Mouse (Mus musculus): ENCODE data around the gene Ptpn6. TPM values are rescaled to one million over a fixed set of nuclear protein-coding genes. Genes with fewer than 3 reads are reported as not detected.

Gene Ptpn6
- polyA plus RNA-seq, 1 experiment from 2014 or later = 5.6 TPM

DNA sequence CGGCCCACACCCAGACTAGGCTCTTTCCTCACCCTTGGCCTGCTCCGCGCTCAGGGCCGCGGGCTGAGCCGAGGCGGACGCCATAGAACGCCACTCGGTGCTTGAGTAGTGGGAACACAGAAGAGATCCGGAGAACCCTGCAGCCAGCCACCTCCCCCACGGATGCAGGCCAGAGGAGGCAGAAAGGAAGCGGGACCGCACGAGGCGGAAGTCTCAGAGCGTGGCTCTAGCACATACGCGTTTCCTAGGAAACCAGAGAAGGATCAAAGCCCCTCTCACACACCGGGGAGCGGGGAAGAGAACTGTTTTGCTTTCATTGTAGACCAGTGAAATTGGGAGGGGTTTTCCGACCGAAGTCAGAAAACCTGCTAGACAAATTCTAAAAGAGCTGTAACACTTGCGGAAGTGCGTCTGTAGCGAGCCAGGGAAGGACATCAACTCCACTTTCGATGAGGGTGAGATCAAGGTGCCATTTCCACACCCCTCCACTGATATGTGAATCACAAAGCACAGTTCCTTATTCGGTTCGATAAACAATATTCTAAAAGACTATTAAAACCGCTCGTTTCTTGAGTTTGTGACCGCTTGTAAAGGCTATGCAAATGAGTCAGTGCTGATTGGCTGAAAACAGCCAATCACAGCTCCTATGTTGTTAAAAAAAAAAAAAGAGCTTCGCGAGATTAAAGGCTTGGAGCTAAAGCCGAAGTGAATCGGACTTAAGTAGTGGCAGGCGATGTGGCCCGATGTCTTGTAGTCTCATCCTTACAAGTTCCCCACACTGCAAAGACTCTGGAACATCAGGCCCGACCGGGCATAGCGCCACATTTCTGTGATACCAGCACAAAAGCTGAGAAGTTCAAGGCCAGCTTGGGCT lies 2.6 kb upstream of the Ptpn6 start, which contains the start of gene Grcc10:
Gene Grcc10, minus strand, starts transcription at position 487 of the 874 bp plus-strand sequence.
- H3K9me3 ChIP-seq (ENCODE audit: control insufficient read depth, low read length) = no peaks in the 10 kb centered on the region
- H3K27ac ChIP-seq (replicated peaks; ENCODE audit: low read depth, low read length) = peak within 1 kb of the TSS; percentile 99
- under 1% methylated on average over 41 of the region's 41 CpGs for WGBS
- DNase-seq = peak; percentile 95
- no peaks in the 10 kb centered on the region for H3K27me3 ChIP-seq (ENCODE audit: control insufficient read depth, insufficient read depth, low read length)
- H3K9ac ChIP-seq (replicated peaks; ENCODE audit: low read length) = peak within 1 kb of the TSS; percentile 94
- peaks cover 37% of the 10 kb centered on the region for H3K36me3 ChIP-seq (ENCODE audit: control insufficient read depth, insufficient read depth, low read length)
- H3K4me3 ChIP-seq (replicated peaks; ENCODE audit: low read depth, low read length) = peak within 1 kb of the TSS; percentile 70
- peak within 1 kb of the TSS; percentile 77 for H3K4me2 ChIP-seq (ENCODE audit: low read length)
- ATAC-seq (ENCODE audit: low FRiP score, low TSS enrichment) = peak; percentile 81
- H3K4me1 ChIP-seq (ENCODE audit: control insufficient read depth, insufficient read depth, low read length) = peaks cover 30% of the 10 kb centered on the region

DNA sequence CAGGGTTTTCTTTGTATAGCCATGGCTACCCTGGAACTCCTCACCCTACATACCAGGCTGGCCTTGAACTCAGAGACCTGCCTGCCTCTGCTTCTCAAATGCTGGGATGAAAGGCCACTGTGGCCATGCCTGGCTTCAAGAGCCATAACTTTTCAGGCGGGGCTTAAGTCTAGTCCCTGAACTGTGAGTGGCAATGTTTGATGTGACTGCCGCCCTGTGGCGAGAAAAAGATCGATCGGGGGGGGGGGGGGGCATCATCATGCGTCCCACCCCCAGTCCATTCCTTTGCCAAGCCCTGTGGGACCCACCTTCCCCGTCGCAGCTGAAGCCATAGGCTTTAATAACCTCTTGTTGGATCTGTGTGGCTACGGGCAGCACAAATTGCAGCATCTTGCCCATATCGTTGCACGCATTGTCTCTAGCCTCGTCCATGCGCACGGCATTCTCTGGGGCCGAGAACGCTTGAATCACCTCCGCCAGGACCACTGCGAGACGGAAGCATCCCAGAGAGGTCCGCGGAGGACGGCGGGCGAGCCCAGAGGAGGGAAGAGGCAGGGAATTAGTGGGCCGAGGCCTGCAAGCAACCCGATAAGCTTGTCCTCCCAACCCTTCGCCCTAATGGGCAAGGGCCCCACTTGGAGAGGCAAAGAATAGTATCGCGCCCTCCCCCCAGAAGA lies 1.8 kb upstream of the Ptpn6 start:
- Histone ChIP-seq H3K4me3 (replicated peaks; ENCODE audit: low read depth, low read length) (peak overlapping the region; percentile 70), H3K4me2 (ENCODE audit: low read length) (peak overlapping the region; percentile 77), H3K4me1 (ENCODE audit: control insufficient read depth, insufficient read depth, low read length) (peaks cover 28% of the 10 kb centered on the region), H3K9me3 (ENCODE audit: control insufficient read depth, low read length) (no peaks in the 10 kb centered on the region), H3K27ac (replicated peaks; ENCODE audit: low read depth, low read length) (peak overlapping the region; percentile 99), H3K9ac (replicated peaks; ENCODE audit: low read length) (peak overlapping the region; percentile 94), H3K36me3 (ENCODE audit: control insufficient read depth, insufficient read depth, low read length) (peaks cover 36% of the 10 kb centered on the region), H3K27me3 (ENCODE audit: control insufficient read depth, insufficient read depth, low read length) (no peaks in the 10 kb centered on the region)
- under 1% methylated on average over 29 of the region's 29 CpGs for WGBS
- ATAC-seq (ENCODE audit: low FRiP score, low TSS enrichment) (peak; percentile 25), DNase-seq (peak; percentile 74)

DNA sequence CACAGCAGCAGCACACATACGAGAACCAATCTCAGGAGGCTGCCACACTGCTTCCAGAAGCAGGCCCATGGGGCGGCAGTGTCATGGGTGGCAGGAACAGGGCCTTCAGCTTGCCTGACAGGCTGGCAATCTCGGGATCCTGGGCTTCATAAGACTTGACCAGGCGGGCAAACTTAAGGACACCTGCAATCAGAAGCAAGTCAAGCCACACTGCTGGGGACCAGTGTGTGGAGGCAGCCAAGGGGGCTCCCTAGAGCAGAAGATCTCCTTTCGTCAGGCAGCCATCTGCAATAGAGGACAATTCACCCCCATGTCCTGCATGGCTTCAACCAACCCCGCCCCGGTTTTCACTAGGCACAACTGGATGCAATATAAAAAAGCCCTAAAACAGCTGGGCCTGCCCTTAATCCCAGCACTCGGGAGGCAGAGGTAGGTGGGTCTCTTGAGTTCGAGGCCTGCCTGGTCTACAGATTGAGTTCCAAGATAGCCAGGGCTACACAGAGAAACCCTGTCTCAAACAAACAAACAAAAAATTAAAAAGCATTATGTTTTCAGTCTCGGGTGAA lies 800 bp upstream of the Ptpn6 start:
- 85% methylated on average over 10 of the region's 10 CpGs for WGBS
- peak overlapping the region; percentile 77 for H3K4me2 ChIP-seq (ENCODE audit: low read length)
- H3K9ac ChIP-seq (replicated peaks; ENCODE audit: low read length) = no peak overlapping the region

DNA sequence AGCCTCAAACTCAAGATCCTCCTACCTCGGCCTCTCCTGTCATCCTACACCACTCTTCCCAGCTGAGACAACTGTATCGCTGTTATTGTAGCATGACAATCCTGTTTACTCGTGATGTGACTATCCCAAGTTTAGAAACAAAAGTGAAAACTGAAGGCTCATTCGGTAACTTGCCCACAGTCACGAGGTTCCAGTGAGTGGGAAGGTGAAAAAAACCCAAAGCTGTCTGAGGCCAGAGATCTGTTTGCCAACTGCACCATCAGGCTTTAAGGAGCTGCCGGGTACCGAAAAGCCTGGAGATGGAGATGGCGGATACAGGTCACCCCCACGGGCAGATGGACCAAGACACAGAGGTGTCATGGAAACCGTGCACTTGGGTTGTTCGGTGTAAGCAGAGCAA lies 1.5 kb downstream of the Ptpn6 start:
- WGBS = 91% methylated on average over 11 of the region's 11 CpGs
- Histone ChIP-seq H3K4me2 (ENCODE audit: low read length) (no peak overlapping the region), H3K27me3 (ENCODE audit: control insufficient read depth, insufficient read depth, low read length) (no peaks in the 10 kb centered on the region), H3K27ac (replicated peaks; ENCODE audit: low read depth, low read length) (no peak overlapping the region), H3K36me3 (ENCODE audit: control insufficient read depth, insufficient read depth, low read length) (0 out of 2 replicates have a peak, but pooled peaks cover 6% of the 10 kb centered on the region), H3K4me1 (ENCODE audit: control insufficient read depth, insufficient read depth, low read length) (peaks cover 23% of the 10 kb centered on the region), H3K9me3 (ENCODE audit: control insufficient read depth, low read length) (no peaks in the 10 kb centered on the region), H3K9ac (replicated peaks; ENCODE audit: low read length) (no peak overlapping the region), H3K4me3 (replicated peaks; ENCODE audit: low read depth, low read length) (no peak overlapping the region)
- no peak for ATAC-seq (ENCODE audit: low FRiP score, low TSS enrichment)
- DNase-seq = no peak

More for the DNA sequence above, 800 bp upstream of the Ptpn6 start:
- H3K27ac ChIP-seq (replicated peaks; ENCODE audit: low read depth, low read length) = 0 out of 2 replicates have a peak overlapping the region, but pooled peaks have one; percentile 99
- no peak for ATAC-seq (ENCODE audit: low FRiP score, low TSS enrichment)
- no peak for DNase-seq
- H3K9me3 ChIP-seq (ENCODE audit: control insufficient read depth, low read length) = no peaks in the 10 kb centered on the region
- H3K27me3 ChIP-seq (ENCODE audit: control insufficient read depth, insufficient read depth, low read length) = no peaks in the 10 kb centered on the region
- H3K4me3 ChIP-seq (replicated peaks; ENCODE audit: low read depth, low read length) = no peak overlapping the region
- peaks cover 26% of the 10 kb centered on the region for H3K36me3 ChIP-seq (ENCODE audit: control insufficient read depth, insufficient read depth, low read length)
- H3K4me1 ChIP-seq (ENCODE audit: control insufficient read depth, insufficient read depth, low read length) = peaks cover 25% of the 10 kb centered on the region

DNA sequence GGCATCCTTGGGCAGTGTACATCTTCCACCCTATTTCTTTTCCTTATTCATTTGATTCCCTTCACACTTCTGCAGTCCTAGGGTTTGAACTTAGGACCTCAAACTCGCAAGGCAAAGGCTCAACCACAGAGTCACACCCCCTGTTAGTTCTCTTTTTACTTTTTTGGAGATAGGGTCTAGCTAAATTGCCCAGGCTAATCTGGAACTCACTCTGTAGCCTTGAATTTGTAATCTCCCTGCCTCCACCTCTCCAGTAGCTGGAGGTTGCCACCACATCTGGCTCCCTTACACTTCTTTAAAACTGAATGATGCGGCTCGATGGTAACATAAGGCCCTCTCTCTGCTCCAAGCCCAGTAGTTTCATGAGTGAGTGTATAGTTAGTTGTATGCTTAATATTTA lies 4.1 kb downstream of the Ptpn6 start:
- H3K4me2 ChIP-seq (ENCODE audit: low read length) = no peak overlapping the region
- peaks cover 11% of the 10 kb centered on the region; the same call in 1 of the 2 replicates for H3K4me1 ChIP-seq (ENCODE audit: control insufficient read depth, insufficient read depth, low read length)
- DNase-seq = no peak
- H3K27ac ChIP-seq (replicated peaks; ENCODE audit: low read depth, low read length) = no peak overlapping the region
- 0 out of 2 replicates have a peak, but pooled peaks cover 6% of the 10 kb centered on the region for H3K36me3 ChIP-seq (ENCODE audit: control insufficient read depth, insufficient read depth, low read length)
- no peaks in the 10 kb centered on the region for H3K27me3 ChIP-seq (ENCODE audit: control insufficient read depth, insufficient read depth, low read length)
- WGBS = 90% methylated on average over 3 of the region's 3 CpGs
- H3K4me3 ChIP-seq (replicated peaks; ENCODE audit: low read depth, low read length) = no peak overlapping the region
- H3K9ac ChIP-seq (replicated peaks; ENCODE audit: low read length) = no peak overlapping the region
- H3K9me3 ChIP-seq (ENCODE audit: control insufficient read depth, low read length) = no peaks in the 10 kb centered on the region
- no peak for ATAC-seq (ENCODE audit: low FRiP score, low TSS enrichment)

DNA sequence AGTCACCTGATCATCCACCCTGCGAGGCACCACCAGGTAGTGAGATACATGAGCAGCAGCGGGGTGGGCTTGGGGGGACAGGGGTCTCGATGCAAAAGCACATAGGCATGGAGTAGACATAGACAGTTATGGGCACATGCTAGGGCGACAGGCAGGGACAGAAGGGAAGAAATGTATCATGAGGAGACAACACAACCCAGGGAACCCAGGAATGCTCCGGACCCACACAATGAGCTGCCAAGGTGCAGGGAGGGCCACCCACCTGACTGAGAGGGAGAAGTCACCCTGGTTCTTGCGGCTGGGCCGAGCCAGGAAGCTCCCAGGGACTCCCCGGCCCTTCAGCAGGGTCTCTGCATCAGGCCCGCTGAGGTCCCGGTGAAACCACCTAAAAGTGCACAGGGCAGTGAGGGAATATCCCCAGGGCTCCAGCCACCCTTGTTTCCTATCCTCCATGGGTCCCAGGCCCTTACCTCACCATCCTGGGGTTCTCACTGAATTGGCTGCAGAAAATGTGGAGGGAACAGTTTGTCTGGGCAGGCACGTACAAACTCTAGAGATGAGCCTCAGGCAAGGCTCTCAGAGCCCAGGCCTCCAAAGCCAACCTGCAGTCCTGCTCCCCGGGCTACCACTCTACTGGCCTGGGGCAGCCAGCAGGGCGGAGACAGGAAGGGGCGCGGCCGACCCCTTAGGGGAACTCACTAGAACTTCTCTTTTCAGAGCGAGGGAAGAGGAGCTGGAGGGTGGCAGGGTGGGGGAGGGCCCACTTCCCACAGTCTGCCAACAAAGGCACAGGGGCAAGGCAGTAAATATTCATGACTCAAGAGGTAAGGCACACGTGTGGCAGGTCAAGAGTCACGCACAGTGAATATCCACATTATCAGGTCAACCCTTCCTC lies 5.8 kb downstream of the Ptpn6 start:
- no peaks in the 10 kb centered on the region for H3K36me3 ChIP-seq (ENCODE audit: control insufficient read depth, insufficient read depth, low read length)
- no peaks in the 10 kb centered on the region for H3K27me3 ChIP-seq (ENCODE audit: control insufficient read depth, insufficient read depth, low read length)
- DNase-seq (no peak), ATAC-seq (ENCODE audit: low FRiP score, low TSS enrichment) (no peak)
- H3K27ac ChIP-seq (replicated peaks; ENCODE audit: low read depth, low read length) = no peak overlapping the region
- no peaks in the 10 kb centered on the region for H3K4me1 ChIP-seq (ENCODE audit: control insufficient read depth, insufficient read depth, low read length)
- 54% methylated on average over 19 of the region's 19 CpGs for WGBS
- H3K9me3 ChIP-seq (ENCODE audit: control insufficient read depth, low read length) = no peaks in the 10 kb centered on the region
- H3K4me2 ChIP-seq (ENCODE audit: low read length) = no peak overlapping the region
- H3K4me3 ChIP-seq (replicated peaks; ENCODE audit: low read depth, low read length) = no peak overlapping the region
- H3K9ac ChIP-seq (replicated peaks; ENCODE audit: low read length) = no peak overlapping the region

DNA sequence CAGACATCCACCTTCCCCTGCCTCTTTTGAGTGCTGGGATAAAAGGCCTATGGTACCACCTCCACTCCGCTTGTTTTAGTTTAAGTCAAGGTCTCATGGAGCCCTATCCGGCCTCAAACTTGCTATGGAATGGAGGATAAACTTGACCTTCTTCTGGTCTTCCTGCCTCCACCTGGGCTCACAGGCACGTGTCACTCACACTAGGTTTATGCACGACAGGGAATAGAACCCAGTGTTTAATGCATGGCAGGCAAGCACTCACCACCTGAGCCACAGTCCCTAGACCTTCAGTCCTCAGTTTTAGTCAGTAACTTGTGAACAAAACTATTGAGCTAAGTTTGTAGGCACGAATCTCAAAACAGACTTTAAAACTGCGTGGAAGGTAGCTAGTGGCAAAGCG lies 7.5 kb downstream of the Ptpn6 start:
- DNase-seq (no peak), ATAC-seq (ENCODE audit: low FRiP score, low TSS enrichment) (no peak)
- Histone ChIP-seq H3K4me3 (replicated peaks; ENCODE audit: low read depth, low read length) (no peak overlapping the region), H3K27me3 (ENCODE audit: control insufficient read depth, insufficient read depth, low read length) (no peaks in the 10 kb centered on the region), H3K9ac (replicated peaks; ENCODE audit: low read length) (no peak overlapping the region), H3K27ac (replicated peaks; ENCODE audit: low read depth, low read length) (no peak overlapping the region), H3K9me3 (ENCODE audit: control insufficient read depth, low read length) (no peaks in the 10 kb centered on the region), H3K4me1 (ENCODE audit: control insufficient read depth, insufficient read depth, low read length) (no peaks in the 10 kb centered on the region), H3K36me3 (ENCODE audit: control insufficient read depth, insufficient read depth, low read length) (no peaks in the 10 kb centered on the region), H3K4me2 (ENCODE audit: low read length) (no peak overlapping the region)
- 85% methylated on average over 7 of the region's 7 CpGs for WGBS

Measured in midbrain, embryonic 14.5 days (tissue).